Mouse (Mus musculus): ENCODE results near the gene Pdzrn4. TPM values are rescaled to one million over a fixed set of nuclear protein-coding genes. Genes with fewer than 3 reads are reported as not detected.
A peak's percentile ranks its signal among the peaks of the same experiment; 100 is the strongest.

Pdzrn4 gene
- total and polyA plus RNA-seq, 3 experiments: 0.90 to 3.5 (median 2.7) TPM

GRCm38 (mm10) chr15:92613228-92613627 lies 216.5 kb downstream of the Pdzrn4 start:
- TF ChIP-seq EP300 (IDR thresholded peaks at IDR 0.05; ENCODE audit: insufficient read depth, low read depth, low read length) (no peak), CTCF (IDR thresholded peaks at IDR 0.05) (no peak), POLR2A (IDR thresholded peaks at IDR 0.05; ENCODE audit: insufficient read depth, low read depth, low read length) (no peak)
- Histone ChIP-seq H3K27me3 (ENCODE audit: control insufficient read depth, insufficient read depth, low read length) (no peaks in the 10 kb centered on the region), H3K4me3 (no peak overlapping the region), H3K9ac (ENCODE audit: low read depth, low read length) (no peak overlapping the region), H3K27ac (no peak overlapping the region), H3K4me1 (ENCODE audit: control insufficient read depth, insufficient read depth, low read length) (no peaks in the 10 kb centered on the region), H3K79me2 (replicated peaks; ENCODE audit: control insufficient read depth, insufficient read depth, low read length) (no peaks in the 10 kb centered on the region), H3K36me3 (ENCODE audit: control insufficient read depth, insufficient read depth, low read length) (no peaks in the 10 kb centered on the region)
- WGBS: 74% methylated on average over 3 of the region's 3 CpGs
- no peak for DNase-seq
- intact Hi-C loops (cut with DNase I): no loop called here

GRCm38 (mm10) chr15:92621731-92622234 lies 225.1 kb downstream of the Pdzrn4 start:
- no peak for TF ChIP-seq CTCF (IDR thresholded peaks at IDR 0.05)
- TF ChIP-seq POLR2A (IDR thresholded peaks at IDR 0.05; ENCODE audit: insufficient read depth, low read depth, low read length): no peak
- no peak for TF ChIP-seq EP300 (IDR thresholded peaks at IDR 0.05; ENCODE audit: insufficient read depth, low read depth, low read length)
- Histone ChIP-seq H3K4me3 (no peak overlapping the region), H3K27ac (no peak overlapping the region), H3K4me1 (ENCODE audit: control insufficient read depth, insufficient read depth, low read length) (no peaks in the 10 kb centered on the region), H3K36me3 (ENCODE audit: control insufficient read depth, insufficient read depth, low read length) (no peaks in the 10 kb centered on the region), H3K9ac (ENCODE audit: low read depth, low read length) (no peak overlapping the region), H3K27me3 (ENCODE audit: control insufficient read depth, insufficient read depth, low read length) (no peaks in the 10 kb centered on the region), H3K79me2 (replicated peaks; ENCODE audit: control insufficient read depth, insufficient read depth, low read length) (no peaks in the 10 kb centered on the region)
- intact Hi-C loops (cut with DNase I): no loop called here
- DNase-seq: no peak
- WGBS: 86% methylated on average over 9 of the region's 9 CpGs

GRCm38 (mm10) chr15:92622323-92622722 lies 225.6 kb downstream of the Pdzrn4 start:
- Histone ChIP-seq H3K79me2 (replicated peaks; ENCODE audit: control insufficient read depth, insufficient read depth, low read length) (no peaks in the 10 kb centered on the region), H3K9ac (ENCODE audit: low read depth, low read length) (no peak overlapping the region), H3K27me3 (ENCODE audit: control insufficient read depth, insufficient read depth, low read length) (no peaks in the 10 kb centered on the region), H3K4me3 (no peak overlapping the region), H3K36me3 (ENCODE audit: control insufficient read depth, insufficient read depth, low read length) (no peaks in the 10 kb centered on the region), H3K27ac (no peak overlapping the region), H3K4me1 (ENCODE audit: control insufficient read depth, insufficient read depth, low read length) (no peaks in the 10 kb centered on the region)
- no peak for DNase-seq
- TF ChIP-seq CTCF (IDR thresholded peaks at IDR 0.05) (no peak), EP300 (IDR thresholded peaks at IDR 0.05; ENCODE audit: insufficient read depth, low read depth, low read length) (no peak), POLR2A (IDR thresholded peaks at IDR 0.05; ENCODE audit: insufficient read depth, low read depth, low read length) (no peak)
- intact Hi-C loops (cut with DNase I): no loop called here
- WGBS: 80% methylated on average over 5 of the region's 5 CpGs

- intact Hi-C loops (cut with DNase I): no loop called here
- Histone ChIP-seq H3K4me1 (ENCODE audit: control insufficient read depth, insufficient read depth, low read length) (no peaks in the 10 kb centered on the region; the same call in 1 of the 2 replicates), H3K27me3 (ENCODE audit: control insufficient read depth, insufficient read depth, low read length) (no peaks in the 10 kb centered on the region), H3K36me3 (ENCODE audit: control insufficient read depth, insufficient read depth, low read length) (no peaks in the 10 kb centered on the region), H3K9ac (ENCODE audit: low read depth, low read length) (no peak overlapping the region), H3K4me3 (no peak overlapping the region), H3K79me2 (replicated peaks; ENCODE audit: control insufficient read depth, insufficient read depth, low read length) (no peaks in the 10 kb centered on the region), H3K27ac (no peak overlapping the region)
- DNase-seq: no peak
- WGBS: 5% methylated on average over 2 of the region's 2 CpGs
- TF ChIP-seq EP300 (IDR thresholded peaks at IDR 0.05; ENCODE audit: insufficient read depth, low read depth, low read length): no peak
- no peak for TF ChIP-seq CTCF (IDR thresholded peaks at IDR 0.05)
- TF ChIP-seq POLR2A (IDR thresholded peaks at IDR 0.05; ENCODE audit: insufficient read depth, low read depth, low read length): no peak
Observed at GRCm38 (mm10) chr15:92629172-92629571, 232.5 kb downstream of the Pdzrn4 start.

- H3K9ac ChIP-seq (ENCODE audit: low read depth, low read length): 0 out of 2 replicates have a peak overlapping the region, but pooled peaks have one; percentile 15
- H3K79me2 ChIP-seq (replicated peaks; ENCODE audit: control insufficient read depth, insufficient read depth, low read length): no peaks in the 10 kb centered on the region
- TF ChIP-seq CTCF (IDR thresholded peaks at IDR 0.05) (no peak), POLR2A (IDR thresholded peaks at IDR 0.05; ENCODE audit: insufficient read depth, low read depth, low read length) (no peak), EP300 (IDR thresholded peaks at IDR 0.05; ENCODE audit: insufficient read depth, low read depth, low read length) (no peak)
- peak; percentile 47 to 56 for DNase-seq
- H3K27me3 ChIP-seq (ENCODE audit: control insufficient read depth, insufficient read depth, low read length): no peaks in the 10 kb centered on the region
- no peaks in the 10 kb centered on the region; the same call in 1 of the 2 replicates for H3K4me1 ChIP-seq (ENCODE audit: control insufficient read depth, insufficient read depth, low read length)
- H3K36me3 ChIP-seq (ENCODE audit: control insufficient read depth, insufficient read depth, low read length): no peaks in the 10 kb centered on the region
- intact Hi-C loops (cut with DNase I): no loop called here
- 53% methylated on average over 14 of the region's 14 CpGs for WGBS
- H3K4me3 ChIP-seq: peak overlapping the region; percentile 15; the same call in 1 of the 2 replicates
- H3K27ac ChIP-seq: peak overlapping the region; percentile 29
Observed at GRCm38 (mm10) chr15:92634044-92634610, 237.4 kb downstream of the Pdzrn4 start.

All from heart, adult 2 months (tissue).